Mouse (Mus musculus): ENCODE data around the gene 4930402H24Rik. TPM values are rescaled to one million over a fixed set of nuclear protein-coding genes. Genes with fewer than 3 reads are reported as not detected.
A peak's percentile ranks its signal among the peaks of the same experiment; 100 is the strongest.

4930402H24Rik gene
- polyA plus RNA-seq, 1 experiment from 2014 or later = 26.6 TPM

- DNase-seq (ENCODE audit: low spot score) = no peak
- H3K27ac ChIP-seq (replicated peaks; ENCODE audit: low read depth, low read length) = no peak overlapping the region
- H3K9ac ChIP-seq (ENCODE audit: low read length) = no peak overlapping the region
- H3K36me3 ChIP-seq (ENCODE audit: control insufficient read depth, insufficient read depth, low read length) = peaks cover 39% of the 10 kb centered on the region
- no peaks in the 10 kb centered on the region for H3K27me3 ChIP-seq (ENCODE audit: control insufficient read depth, insufficient read depth, low read length)
- WGBS = 90% methylated on average over 6 of the region's 6 CpGs
- no peak overlapping the region for H3K4me2 ChIP-seq (ENCODE audit: low read depth, severe bottlenecking)
- no peak for ATAC-seq (ENCODE audit: insufficient number of reproducible peaks, low FRiP score, low TSS enrichment, low read depth)
- no peaks in the 10 kb centered on the region for H3K4me1 ChIP-seq (ENCODE audit: control insufficient read depth, insufficient read depth, low read length)
- no peaks in the 10 kb centered on the region for H3K9me3 ChIP-seq (ENCODE audit: control insufficient read depth, low read length)
- no peak overlapping the region for H3K4me3 ChIP-seq (ENCODE audit: low read depth, low read length)
Measured at GRCm38 (mm10) chr2:130679899-130680298, 226.3 kb downstream of the 4930402H24Rik start.

GRCm38 (mm10) chr2:130679154-130679553 lies 227.1 kb downstream of the 4930402H24Rik start:
- no peak for ATAC-seq (ENCODE audit: insufficient number of reproducible peaks, low FRiP score, low TSS enrichment, low read depth)
- Histone ChIP-seq H3K36me3 (ENCODE audit: control insufficient read depth, insufficient read depth, low read length) (peaks cover 39% of the 10 kb centered on the region), H3K4me3 (ENCODE audit: low read depth, low read length) (no peak overlapping the region), H3K27me3 (ENCODE audit: control insufficient read depth, insufficient read depth, low read length) (no peaks in the 10 kb centered on the region), H3K9ac (ENCODE audit: low read length) (no peak overlapping the region), H3K4me1 (ENCODE audit: control insufficient read depth, insufficient read depth, low read length) (no peaks in the 10 kb centered on the region), H3K9me3 (ENCODE audit: control insufficient read depth, low read length) (no peaks in the 10 kb centered on the region), H3K4me2 (ENCODE audit: low read depth, severe bottlenecking) (no peak overlapping the region), H3K27ac (replicated peaks; ENCODE audit: low read depth, low read length) (no peak overlapping the region)
- WGBS = 93% methylated on average over 12 of the region's 12 CpGs
- no peak for DNase-seq (ENCODE audit: low spot score)

- DNase-seq (ENCODE audit: low spot score) (no peak), ATAC-seq (ENCODE audit: insufficient number of reproducible peaks, low FRiP score, low TSS enrichment, low read depth) (no peak)
- Histone ChIP-seq H3K27ac (replicated peaks; ENCODE audit: low read depth, low read length) (no peak overlapping the region), H3K4me3 (ENCODE audit: low read depth, low read length) (no peak overlapping the region), H3K9me3 (ENCODE audit: control insufficient read depth, low read length) (no peaks in the 10 kb centered on the region), H3K9ac (ENCODE audit: low read length) (no peak overlapping the region), H3K4me1 (ENCODE audit: control insufficient read depth, insufficient read depth, low read length) (no peaks in the 10 kb centered on the region), H3K27me3 (ENCODE audit: control insufficient read depth, insufficient read depth, low read length) (no peaks in the 10 kb centered on the region), H3K4me2 (ENCODE audit: low read depth, severe bottlenecking) (no peak overlapping the region), H3K36me3 (ENCODE audit: control insufficient read depth, insufficient read depth, low read length) (peaks cover 39% of the 10 kb centered on the region)
- 83% methylated on average over 10 of the region's 10 CpGs for WGBS
Measured at GRCm38 (mm10) chr2:130677211-130677610, 229.0 kb downstream of the 4930402H24Rik start.

GRCm38 (mm10) chr2:130667559-130667958 lies 238.6 kb downstream of the 4930402H24Rik start, which contains the start of gene Itpa:
TSS of gene Itpa (plus strand) at chr2:130667610.
- ATAC-seq (ENCODE audit: insufficient number of reproducible peaks, low FRiP score, low TSS enrichment, low read depth) = peak; percentile 48; the same call in 1 of the 2 replicates

GRCm38 (mm10) chr2:130664102-130664701 lies 242.0 kb downstream of the 4930402H24Rik start, which contains the start of gene Ddrgk1:
TSS of gene Ddrgk1 (minus strand) at chr2:130664659.
- peak within 1 kb of the TSS; percentile 71 for H3K4me2 ChIP-seq (ENCODE audit: low read depth, severe bottlenecking)
- H3K36me3 ChIP-seq (ENCODE audit: control insufficient read depth, insufficient read depth, low read length) = no peaks in the 10 kb centered on the region; the same call in 1 of the 2 replicates
- under 1% methylated on average over 40 of the region's 40 CpGs for WGBS

More at GRCm38 (mm10) chr2:130667559-130667958, 238.6 kb downstream of the 4930402H24Rik start, which contains the start of gene Itpa:
- peak; percentile 88 for DNase-seq (ENCODE audit: low spot score)
- Histone ChIP-seq H3K4me3 (ENCODE audit: low read depth, low read length) (peak within 1 kb of the TSS; percentile 72), H3K9me3 (ENCODE audit: control insufficient read depth, low read length) (no peaks in the 10 kb centered on the region), H3K4me2 (ENCODE audit: low read depth, severe bottlenecking) (peak within 1 kb of the TSS; percentile 82), H3K27ac (replicated peaks; ENCODE audit: low read depth, low read length) (0 out of 2 replicates have a peak within 1 kb of the TSS, but pooled peaks have one; percentile 3), H3K9ac (ENCODE audit: low read length) (peak within 1 kb of the TSS; percentile 80), H3K4me1 (ENCODE audit: control insufficient read depth, insufficient read depth, low read length) (peaks cover 15% of the 10 kb centered on the region; the same call in 1 of the 2 replicates), H3K36me3 (ENCODE audit: control insufficient read depth, insufficient read depth, low read length) (no peaks in the 10 kb centered on the region), H3K27me3 (ENCODE audit: control insufficient read depth, insufficient read depth, low read length) (no peaks in the 10 kb centered on the region)
- WGBS = 1% methylated on average over 31 of the region's 31 CpGs

GRCm38 (mm10) chr2:130663342-130663741 lies 242.9 kb downstream of the 4930402H24Rik start:
- Histone ChIP-seq H3K4me1 (ENCODE audit: control insufficient read depth, insufficient read depth, low read length) (peaks cover 13% of the 10 kb centered on the region; the same call in 1 of the 2 replicates), H3K27me3 (ENCODE audit: control insufficient read depth, insufficient read depth, low read length) (no peaks in the 10 kb centered on the region), H3K9me3 (ENCODE audit: control insufficient read depth, low read length) (no peaks in the 10 kb centered on the region), H3K36me3 (ENCODE audit: control insufficient read depth, insufficient read depth, low read length) (no peaks in the 10 kb centered on the region; the same call in 1 of the 2 replicates), H3K9ac (ENCODE audit: low read length) (peak overlapping the region; percentile 90; the same call in 1 of the 2 replicates), H3K4me3 (ENCODE audit: low read depth, low read length) (no peak overlapping the region; the same call in 1 of the 2 replicates), H3K27ac (replicated peaks; ENCODE audit: low read depth, low read length) (no peak overlapping the region), H3K4me2 (ENCODE audit: low read depth, severe bottlenecking) (peak overlapping the region; percentile 71)
- no peak for ATAC-seq (ENCODE audit: insufficient number of reproducible peaks, low FRiP score, low TSS enrichment, low read depth)
- WGBS = 94% methylated on average over 11 of the region's 11 CpGs
- no peak for DNase-seq (ENCODE audit: low spot score)

More at GRCm38 (mm10) chr2:130664102-130664701, 242.0 kb downstream of the 4930402H24Rik start, which contains the start of gene Ddrgk1:
- no peaks in the 10 kb centered on the region for H3K27me3 ChIP-seq (ENCODE audit: control insufficient read depth, insufficient read depth, low read length)
- H3K4me3 ChIP-seq (ENCODE audit: low read depth, low read length) = peak within 1 kb of the TSS; percentile 55
- no peaks in the 10 kb centered on the region for H3K9me3 ChIP-seq (ENCODE audit: control insufficient read depth, low read length)
- H3K4me1 ChIP-seq (ENCODE audit: control insufficient read depth, insufficient read depth, low read length) = peaks cover 15% of the 10 kb centered on the region; the same call in 1 of the 2 replicates
- peak within 1 kb of the TSS; percentile 95 for H3K27ac ChIP-seq (replicated peaks; ENCODE audit: low read depth, low read length)
- H3K9ac ChIP-seq (ENCODE audit: low read length) = peak within 1 kb of the TSS; percentile 90
- DNase-seq (ENCODE audit: low spot score) (peak; percentile 91), ATAC-seq (ENCODE audit: insufficient number of reproducible peaks, low FRiP score, low TSS enrichment, low read depth) (peak; percentile 94)

- WGBS = 95% methylated on average over 10 of the region's 10 CpGs
Measured at GRCm38 (mm10) chr2:130658530-130658929, 247.7 kb downstream of the 4930402H24Rik start.

GRCm38 (mm10) chr2:130657541-130657940 lies 248.7 kb downstream of the 4930402H24Rik start:
- no peak for DNase-seq (ENCODE audit: low spot score)
- 86% methylated on average over 6 of the region's 6 CpGs for WGBS

More at GRCm38 (mm10) chr2:130658530-130658929, 247.7 kb downstream of the 4930402H24Rik start:
- Histone ChIP-seq H3K4me2 (ENCODE audit: low read depth, severe bottlenecking) (no peak overlapping the region), H3K36me3 (ENCODE audit: control insufficient read depth, insufficient read depth, low read length) (peaks cover 14% of the 10 kb centered on the region; the same call in 1 of the 2 replicates), H3K9ac (ENCODE audit: low read length) (no peak overlapping the region), H3K9me3 (ENCODE audit: control insufficient read depth, low read length) (no peaks in the 10 kb centered on the region), H3K4me1 (ENCODE audit: control insufficient read depth, insufficient read depth, low read length) (peaks cover 4% of the 10 kb centered on the region; the same call in 1 of the 2 replicates), H3K27ac (replicated peaks; ENCODE audit: low read depth, low read length) (no peak overlapping the region), H3K27me3 (ENCODE audit: control insufficient read depth, insufficient read depth, low read length) (no peaks in the 10 kb centered on the region), H3K4me3 (ENCODE audit: low read depth, low read length) (no peak overlapping the region)
- no peak for DNase-seq (ENCODE audit: low spot score)
- no peak for ATAC-seq (ENCODE audit: insufficient number of reproducible peaks, low FRiP score, low TSS enrichment, low read depth)

More at GRCm38 (mm10) chr2:130657541-130657940, 248.7 kb downstream of the 4930402H24Rik start:
- Histone ChIP-seq H3K9ac (ENCODE audit: low read length) (no peak overlapping the region), H3K27ac (replicated peaks; ENCODE audit: low read depth, low read length) (no peak overlapping the region), H3K4me3 (ENCODE audit: low read depth, low read length) (no peak overlapping the region), H3K4me2 (ENCODE audit: low read depth, severe bottlenecking) (no peak overlapping the region), H3K36me3 (ENCODE audit: control insufficient read depth, insufficient read depth, low read length) (peaks cover 14% of the 10 kb centered on the region; the same call in 1 of the 2 replicates), H3K9me3 (ENCODE audit: control insufficient read depth, low read length) (no peaks in the 10 kb centered on the region), H3K4me1 (ENCODE audit: control insufficient read depth, insufficient read depth, low read length) (no peaks in the 10 kb centered on the region), H3K27me3 (ENCODE audit: control insufficient read depth, insufficient read depth, low read length) (no peaks in the 10 kb centered on the region)
- no peak for ATAC-seq (ENCODE audit: insufficient number of reproducible peaks, low FRiP score, low TSS enrichment, low read depth)

Data from limb, embryonic 11.5 days (tissue).